In genomic region chr10:79681591-79682245, GRCm38 (mm10) we compare ENCODE assay signal across 8 mouse cellular contexts. TPM values are rescaled to one million over a fixed set of nuclear protein-coding genes. Genes with fewer than 3 reads are reported as not detected.
DNase-seq lines count a peak whose midpoint lies in the region; ATAC-seq and TF ChIP-seq lines count a peak whose summit lies in the region.

Gene Cdc34, plus strand, starts transcription at chr10:79682195.

- TF ChIP-seq CTCF in liver, embryonic 14.5 days (IDR thresholded peaks at IDR 0.05; ENCODE audit: low read depth) = peak; percentile 30; the same call in 1 of the 2 replicates
- TF ChIP-seq CTCF in stomach, postnatal 0 days (IDR thresholded peaks at IDR 0.05; ENCODE audit: low read depth) = peak; percentile 55

- H3K27ac ChIP-seq in brown adipose tissue, adult 24 weeks (replicated peaks; ENCODE audit: low read depth, low read length) = peak within 1 kb of the TSS; percentile 97
- H3K27ac ChIP-seq in heart, embryonic 14.5 days (replicated peaks in 1 of 2; ENCODE audit: control insufficient read depth in 1 of 2, insufficient read depth in 1 of 2, low read depth in 2 of 2, low read length in 2 of 2) = peak within 1 kb of the TSS; percentile 79 to 88
- H3K27ac ChIP-seq in liver, embryonic 14.5 days = peak within 1 kb of the TSS; percentile 87
- peak within 1 kb of the TSS; percentile 64 for H3K27ac ChIP-seq in neural tube, embryonic 11.5 days (ENCODE audit: low read depth, low read length)
- peak within 1 kb of the TSS; percentile 89 for H3K27ac ChIP-seq in stomach, postnatal 0 days (replicated peaks)

- H3K4me3 ChIP-seq in brown adipose tissue, adult 24 weeks (ENCODE audit: insufficient read depth, low read depth, low read length) = peak within 1 kb of the TSS; percentile 94
- H3K4me3 ChIP-seq in heart, embryonic 14.5 days (ENCODE audit: control insufficient read depth in 1 of 2, insufficient read depth in 1 of 2, low read depth in 1 of 2, low read length in 2 of 2) = peak within 1 kb of the TSS; percentile 77 to 88
- H3K4me3 ChIP-seq in liver, embryonic 14.5 days (ENCODE audit: insufficient read depth in 1 of 2, low read depth in 2 of 2, low read length in 2 of 2) = peak within 1 kb of the TSS; percentile 75 to 100
- peak within 1 kb of the TSS; percentile 92 for H3K4me3 ChIP-seq in neural tube, embryonic 11.5 days (ENCODE audit: low read depth, low read length)
- peak within 1 kb of the TSS; percentile 73 for H3K4me3 ChIP-seq in stomach, postnatal 0 days (ENCODE audit: low read depth, low read length)

- under 1% methylated on average over 74 of the region's 84 CpGs for WGBS in heart, embryonic 14.5 days
- under 1% methylated on average over 78 of the region's 84 CpGs for WGBS in liver, embryonic 14.5 days (ENCODE audit: insufficient replicate concordance)
- WGBS in neural tube, embryonic 11.5 days = under 1% methylated on average over 66 of the region's 84 CpGs
- WGBS in stomach, postnatal 0 days = under 1% methylated on average over 81 of the region's 84 CpGs

- peak within 1 kb of the TSS; percentile 73 for H3K4me2 ChIP-seq in heart, embryonic 14.5 days (ENCODE audit: low read length)
- peak within 1 kb of the TSS; percentile 91 for H3K4me2 ChIP-seq in liver, embryonic 14.5 days (ENCODE audit: low read depth)
- peak within 1 kb of the TSS; percentile 83 for H3K4me2 ChIP-seq in neural tube, embryonic 11.5 days (ENCODE audit: low read depth)
- peak within 1 kb of the TSS; percentile 75 for H3K4me2 ChIP-seq in stomach, postnatal 0 days (replicated peaks; ENCODE audit: low read depth)

- TF ChIP-seq EP300 in liver, embryonic 14.5 days (IDR thresholded peaks at IDR 0.05; ENCODE audit: low read depth) = no peak
- no peak for TF ChIP-seq EP300 in stomach, postnatal 0 days (optimal IDR thresholded peaks at IDR 0.05)

- H3K9me3 ChIP-seq in heart, embryonic 14.5 days (ENCODE audit: control insufficient read depth, low read length) = no peaks in the 10 kb centered on the region
- H3K9me3 ChIP-seq in liver, embryonic 14.5 days (ENCODE audit: control insufficient read depth, low read length) = no peaks in the 10 kb centered on the region
- no peaks in the 10 kb centered on the region for H3K9me3 ChIP-seq in neural tube, embryonic 11.5 days (ENCODE audit: control insufficient read depth, low read length)
- no peaks in the 10 kb centered on the region for H3K9me3 ChIP-seq in stomach, postnatal 0 days (ENCODE audit: control insufficient read depth, low read length)

- peaks cover 32% of the 10 kb centered on the region for H3K36me3 ChIP-seq in heart, embryonic 14.5 days (ENCODE audit: control insufficient read depth, insufficient read depth, low read length)
- peaks cover 22% of the 10 kb centered on the region for H3K36me3 ChIP-seq in liver, embryonic 14.5 days (replicated peaks; ENCODE audit: control insufficient read depth, insufficient read depth, low read depth)
- H3K36me3 ChIP-seq in neural tube, embryonic 11.5 days (ENCODE audit: control insufficient read depth, insufficient read depth, low read length) = peaks cover 12% of the 10 kb centered on the region
- H3K36me3 ChIP-seq in stomach, postnatal 0 days (ENCODE audit: control insufficient read depth, insufficient read depth, low read length) = peaks cover 7% of the 10 kb centered on the region

- H3K9ac ChIP-seq in heart, embryonic 14.5 days (ENCODE audit: low read length) = peak within 1 kb of the TSS; percentile 92
- H3K9ac ChIP-seq in liver, embryonic 14.5 days (replicated peaks) = peak within 1 kb of the TSS; percentile 89
- H3K9ac ChIP-seq in neural tube, embryonic 11.5 days (ENCODE audit: low read length) = peak within 1 kb of the TSS; percentile 83
- H3K9ac ChIP-seq in stomach, postnatal 0 days (ENCODE audit: low read length) = peak within 1 kb of the TSS; percentile 85

- DNase-seq in CD4-positive, CD25-positive, alpha-beta regulatory T cell, adult 2 months (ENCODE audit: low read depth, low spot score) = peak; percentile 100
- peak; percentile 97 for DNase-seq in fibroblast of lung, adult 2 months (ENCODE audit: low read depth)
- DNase-seq in kidney, postnatal 25 days = peak; percentile 98 to 100
- peak; percentile 92 to 95 (median 94) for DNase-seq in liver, embryonic 14.5 days (ENCODE audit: low read depth in 3 of 3, low spot score in 3 of 3)
- peak; percentile 100 for DNase-seq in neural tube, embryonic 11.5 days (ENCODE audit: low spot score)
- DNase-seq in stomach, postnatal 0 days (ENCODE audit: low spot score) = peak; percentile 99

- ATAC-seq in heart, embryonic 14.5 days (ENCODE audit: insufficient number of reproducible peaks, insufficient read depth, low FRiP score, low read depth) = peak; percentile 94
- peak; percentile 91 for ATAC-seq in liver, embryonic 14.5 days (ENCODE audit: insufficient read depth)
- peak; percentile 88 for ATAC-seq in neural tube, embryonic 11.5 days (ENCODE audit: insufficient read depth, low FRiP score, low TSS enrichment)
- peak; percentile 93 for ATAC-seq in stomach, postnatal 0 days (ENCODE audit: low FRiP score, low TSS enrichment)

- no peaks in the 10 kb centered on the region for H3K27me3 ChIP-seq in heart, embryonic 14.5 days (ENCODE audit: control insufficient read depth, insufficient read depth, low read length)
- H3K27me3 ChIP-seq in liver, embryonic 14.5 days (ENCODE audit: control insufficient read depth, insufficient read depth, low read length) = no peaks in the 10 kb centered on the region
- no peaks in the 10 kb centered on the region for H3K27me3 ChIP-seq in neural tube, embryonic 11.5 days (ENCODE audit: control insufficient read depth, insufficient read depth, low read length)
- H3K27me3 ChIP-seq in stomach, postnatal 0 days (ENCODE audit: control insufficient read depth, insufficient read depth, low read length) = no peaks in the 10 kb centered on the region

- peaks cover 11% of the 10 kb centered on the region; the same call in 1 of the 2 replicates for H3K4me1 ChIP-seq in brown adipose tissue, adult 24 weeks (ENCODE audit: control insufficient read depth, insufficient read depth, insufficient read length, low read length)
- H3K4me1 ChIP-seq in heart, embryonic 14.5 days (ENCODE audit: control insufficient read depth in 2 of 2, insufficient read depth in 2 of 2, low read length in 2 of 2) = peaks cover 22 to 33% of the 10 kb centered on the region in 2 experiments
- H3K4me1 ChIP-seq in liver, embryonic 14.5 days (replicated peaks; ENCODE audit: control insufficient read depth in 2 of 2, insufficient read depth in 2 of 2, low read length in 1 of 2) = peaks cover 27 to 29% of the 10 kb centered on the region in 2 experiments
- peaks cover 17% of the 10 kb centered on the region for H3K4me1 ChIP-seq in neural tube, embryonic 11.5 days (ENCODE audit: control insufficient read depth, insufficient read depth, low read length)
- peaks cover 10% of the 10 kb centered on the region; the same call in 1 of the 2 replicates for H3K4me1 ChIP-seq in stomach, postnatal 0 days (replicated peaks; ENCODE audit: control insufficient read depth, insufficient read depth)

RNA-seq across cellular contexts. Expression of gene Cdc34, which starts in this region (rescaled TPM):
- 181 and 274 TPM in 2 replicates for polyA plus RNA-seq in brown adipose tissue, adult 24 weeks (2012; ENCODE audit: insufficient read depth, insufficient read length, missing spikeins)
- 106 and 109 TPM in 2 replicates for polyA plus RNA-seq in heart, embryonic 14.5 days (2014; fragmentation: Nextera tagmentation; extraction: Ambion mirVana)
- 106 and 127 TPM in 2 replicates for polyA plus RNA-seq in liver, embryonic 14.5 days (2012; rRNA removed)
- polyA plus RNA-seq in liver, embryonic 14.5 days (2014; fragmentation: Nextera tagmentation; extraction: Ambion mirVana) = 115 and 124 TPM in 2 replicates
- 165 and 168 TPM in 2 replicates for polyA plus RNA-seq in neural tube, embryonic 11.5 days (2014; fragmentation: Nextera tagmentation; extraction: Ambion mirVana)
- 85.3 and 86.9 TPM in 2 replicates for polyA plus RNA-seq in stomach, postnatal 0 days (2015; fragmentation: Nextera tagmentation; extraction: Ambion mirVana)

Comparison
In these comparisons a context has a peak if more than half of its experiments do, and no peak if none do; other contexts are left out.
1. Peak in every context shown above with its lines: DNase-seq, ATAC-seq, H3K4me3 ChIP-seq and H3K27ac ChIP-seq.